Mouse (Mus musculus) layer of hippocampus, adult 18-20 months (tissue): ENCODE results near the gene 2310030G06Rik. TPM values are rescaled to one million over a fixed set of nuclear protein-coding genes. Genes with fewer than 3 reads are reported as not detected.

Source experiments
- DNase-seq, 2 experiments: peaks; one replicate each; pipeline ENCODE4 v3.0.0; 2022; ENCODE audit warnings: low spot score in 2 of 2
- total RNA-seq, 2 experiments: library from RNA; stranded (reverse); gene quantifications; 2 replicates each; pipeline ENCODE4 v1.2.3; 2021

2310030G06Rik gene
- total RNA-seq, 2 experiments from 2014 or later: 1.2 to 1.5 TPM

GRCm38 (mm10) chr9:50742744-50743143, 3.6 kb downstream of the 2310030G06Rik start:
- no peak for DNase-seq

- DNase-seq: no peak
Observed at GRCm38 (mm10) chr9:50742261-50742660, 4.1 kb downstream of the 2310030G06Rik start.

- DNase-seq: no peak
Observed at GRCm38 (mm10) chr9:50740867-50741784, 5.2 kb downstream of the 2310030G06Rik start.

GRCm38 (mm10) chr9:50738914-50739870, 7.1 kb downstream of the 2310030G06Rik start, which contains the start of gene Dixdc1:
Gene Dixdc1 (minus strand): TSS chr9:50739517.
- DNase-seq: peak; percentile 91 to 95

- DNase-seq: peak; percentile 44 to 85
Observed at GRCm38 (mm10) chr9:50734989-50735388, 11.3 kb downstream of the 2310030G06Rik start.

GRCm38 (mm10) chr9:50732560-50732959, 13.8 kb downstream of the 2310030G06Rik start:
- DNase-seq: no peak

- no peak for DNase-seq
Observed at GRCm38 (mm10) chr9:50729600-50729999, 16.7 kb downstream of the 2310030G06Rik start.

- peak; percentile 86 to 89 for DNase-seq
Observed at GRCm38 (mm10) chr9:50727925-50728651, 18.2 kb downstream of the 2310030G06Rik start.

- peak; percentile 39 to 54 for DNase-seq
Observed at GRCm38 (mm10) chr9:50727171-50727924, 19.0 kb downstream of the 2310030G06Rik start.

GRCm38 (mm10) chr9:50725921-50726590, 20.3 kb downstream of the 2310030G06Rik start:
- DNase-seq: no peak

GRCm38 (mm10) chr9:50724661-50725330, 21.5 kb downstream of the 2310030G06Rik start:
- DNase-seq: no peak

GRCm38 (mm10) chr9:50724147-50724546, 22.2 kb downstream of the 2310030G06Rik start:
- no peak for DNase-seq

- peak; percentile 79 to 84 for DNase-seq
Observed at GRCm38 (mm10) chr9:50723406-50723805, 22.9 kb downstream of the 2310030G06Rik start.

GRCm38 (mm10) chr9:50722451-50722911, 23.9 kb downstream of the 2310030G06Rik start:
- no peak for DNase-seq

GRCm38 (mm10) chr9:50721061-50721460, 25.3 kb downstream of the 2310030G06Rik start:
- no peak for DNase-seq

GRCm38 (mm10) chr9:50718878-50719277, 27.5 kb downstream of the 2310030G06Rik start:
- no peak for DNase-seq

- no peak for DNase-seq
Observed at GRCm38 (mm10) chr9:50714188-50714587, 32.1 kb downstream of the 2310030G06Rik start.

GRCm38 (mm10) chr9:50711337-50711736, 35.0 kb downstream of the 2310030G06Rik start:
- DNase-seq: no peak

GRCm38 (mm10) chr9:50709108-50709507, 37.2 kb downstream of the 2310030G06Rik start:
- DNase-seq: peak in 1 of 2 experiments; percentile 35
